Mouse (Mus musculus) splenic B cell, adult 2 months (primary cell): ENCODE results near the gene P4hb.
"Not testable (repeated sequence)": the region's sequence is repeated elsewhere in the genome, so short reads cannot be mapped to it uniquely, and the experiment has no call there.

ENCODE experiments used
- DNase-seq: peaks from one replicate; pipeline ENCODE4 v3.0.0-alpha.2; 2011; ENCODE audit warnings: low read depth, low spot score
- H3K27me3 ChIP-seq: 2 replicates; pipeline ENCODE4 v1.6.1; 2012; ENCODE audit warnings: mild to moderate bottlenecking, low read length, moderate library complexity, mixed read lengths; ENCODE audit not compliant: control insufficient read depth, poor library complexity, insufficient read depth, severe bottlenecking
- H3K36me3 ChIP-seq: 2 replicates; pipeline ENCODE4 v1.6.1; 2012; ENCODE audit warnings: mild to moderate bottlenecking, low read length, moderate library complexity, mixed read lengths; ENCODE audit not compliant: control insufficient read depth, poor library complexity, insufficient read depth, severe bottlenecking

The P4hb gene

DNA sequence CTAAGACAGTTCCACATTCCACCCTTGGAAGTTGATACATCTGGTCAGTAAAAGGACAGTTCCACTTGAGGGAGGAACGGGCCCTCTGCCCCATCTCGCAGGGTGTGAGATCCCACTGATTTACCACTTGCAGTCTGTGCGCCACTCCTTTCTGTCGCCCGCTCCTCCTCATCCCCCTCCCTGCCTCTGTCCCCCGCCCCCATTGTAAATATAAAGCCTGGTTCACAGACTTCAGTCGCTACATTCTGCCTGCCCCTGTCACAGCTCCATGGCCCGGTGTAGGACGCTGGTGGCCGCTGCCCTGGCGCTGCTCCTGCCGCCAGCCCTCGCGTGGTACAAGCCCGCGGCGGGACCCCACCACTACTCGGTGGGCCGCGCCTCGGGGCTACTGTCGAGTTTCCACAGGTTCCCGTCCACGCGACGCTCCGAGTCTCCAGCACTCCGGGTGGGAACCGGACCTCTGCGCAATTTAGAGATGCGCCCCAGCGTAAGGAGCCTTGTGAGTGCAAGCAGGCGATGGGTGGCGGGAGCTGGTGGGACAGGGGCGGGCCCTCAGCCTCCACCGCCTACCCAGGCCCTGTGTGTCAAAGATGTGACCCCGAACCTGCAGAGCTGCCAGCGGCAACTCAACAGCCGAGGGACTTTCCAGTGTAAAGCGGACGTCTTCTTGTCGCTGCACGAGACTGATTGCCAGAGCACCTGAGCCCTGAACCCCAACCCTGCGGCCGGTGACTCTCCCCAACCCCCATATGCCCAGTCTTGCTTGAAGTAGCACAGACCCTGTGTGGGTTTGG lies 35.4 kb upstream of the P4hb start, which contains the start of gene Npb:
Gene Npb (plus strand): TSS at position 237 of the 794 bp plus-strand sequence.
- Histone ChIP-seq H3K27me3 (no peaks in the 10 kb centered on the region), H3K36me3 (peaks cover 10% of the 10 kb centered on the region)
- DNase-seq: no peak

DNA sequence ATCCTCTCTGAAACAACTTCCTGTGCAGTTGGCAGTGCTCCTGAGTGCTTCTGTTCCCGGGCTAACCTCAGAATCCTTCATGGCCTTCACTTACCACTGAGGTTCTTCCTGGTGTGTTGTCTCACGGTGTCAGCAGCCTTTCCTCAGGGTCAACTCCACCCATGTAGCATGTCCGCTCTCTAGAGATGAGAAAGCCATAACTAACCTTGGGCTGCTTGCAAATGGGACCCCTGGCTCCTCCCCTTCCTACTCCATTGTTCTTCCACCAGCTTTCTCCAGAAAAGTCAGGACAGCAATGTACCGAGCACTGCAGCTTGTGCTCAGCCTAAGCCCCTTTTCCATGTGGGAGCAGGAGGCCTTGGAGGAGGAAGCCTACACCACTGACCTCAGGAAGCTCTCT lies 33.7 kb upstream of the P4hb start:
- H3K36me3 ChIP-seq: peaks cover 6% of the 10 kb centered on the region; the same call in 1 of the 2 replicates
- no peaks in the 10 kb centered on the region for H3K27me3 ChIP-seq
- DNase-seq: no peak

DNA sequence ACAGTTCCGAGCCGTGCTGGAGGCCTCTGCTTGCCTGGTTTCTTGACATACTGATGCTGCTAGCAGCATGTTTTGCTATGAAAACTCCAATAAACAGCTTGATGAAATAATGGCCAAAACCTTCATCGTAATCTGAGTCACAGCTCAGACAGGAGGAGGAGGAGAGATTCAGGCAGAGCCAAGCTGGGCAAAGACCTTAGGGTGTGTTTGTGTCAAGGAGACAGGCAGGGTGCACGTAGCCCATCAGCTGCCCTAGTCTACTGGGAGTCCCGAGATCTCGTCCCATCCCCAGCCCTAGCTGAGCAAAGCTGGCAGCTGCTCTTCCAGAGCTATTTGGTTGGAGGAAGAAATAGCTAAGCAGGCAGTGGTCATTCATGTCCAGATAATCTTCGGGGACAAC lies 32.6 kb upstream of the P4hb start:
- Histone ChIP-seq H3K27me3 (no peaks in the 10 kb centered on the region), H3K36me3 (peaks cover 6% of the 10 kb centered on the region; the same call in 1 of the 2 replicates)
- DNase-seq: no peak

DNA sequence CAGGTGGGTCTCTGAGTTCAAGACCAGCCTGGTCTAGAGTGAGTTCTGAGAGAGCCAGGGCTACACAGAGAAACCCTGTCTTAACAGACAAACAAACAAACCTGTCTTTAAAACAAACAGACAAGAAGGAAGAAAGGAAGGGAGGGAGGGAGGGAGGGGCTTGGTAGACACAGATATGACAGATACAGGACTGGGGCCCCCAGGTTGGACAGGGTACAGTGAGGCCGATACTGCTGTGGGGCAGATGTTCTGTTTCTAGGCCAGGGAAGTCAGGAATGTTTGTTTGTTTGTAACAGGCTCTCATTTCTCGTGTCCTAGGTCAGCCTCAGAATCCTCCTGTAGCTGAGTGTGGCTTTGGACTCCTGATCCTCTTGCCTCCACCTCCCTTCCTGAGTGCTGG lies 30.5 kb upstream of the P4hb start:
- DNase-seq: no peak
- H3K36me3 ChIP-seq: peaks cover 6% of the 10 kb centered on the region
- H3K27me3 ChIP-seq: no peaks in the 10 kb centered on the region

DNA sequence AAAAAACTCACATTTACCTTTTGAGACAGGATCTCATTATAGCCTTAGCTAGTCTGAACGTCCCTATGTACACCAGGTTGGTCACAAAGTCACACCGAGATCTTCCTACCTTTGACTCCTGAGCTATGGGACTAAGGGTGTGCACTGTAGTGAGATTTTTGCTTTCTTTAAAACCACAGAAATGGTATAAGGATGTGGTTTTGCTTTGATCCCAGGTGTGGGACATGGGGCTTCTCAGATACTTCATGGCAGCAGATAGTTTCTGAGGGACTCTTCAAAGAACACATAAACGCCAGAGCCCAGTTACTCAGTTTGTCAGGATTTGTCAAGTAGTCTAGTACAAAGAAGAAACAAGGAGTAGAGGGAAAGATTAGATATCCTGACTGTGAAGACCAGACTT lies 27.7 kb upstream of the P4hb start:
- Histone ChIP-seq H3K36me3 (peaks cover 7% of the 10 kb centered on the region), H3K27me3 (no peaks in the 10 kb centered on the region)
- no peak for DNase-seq

DNA sequence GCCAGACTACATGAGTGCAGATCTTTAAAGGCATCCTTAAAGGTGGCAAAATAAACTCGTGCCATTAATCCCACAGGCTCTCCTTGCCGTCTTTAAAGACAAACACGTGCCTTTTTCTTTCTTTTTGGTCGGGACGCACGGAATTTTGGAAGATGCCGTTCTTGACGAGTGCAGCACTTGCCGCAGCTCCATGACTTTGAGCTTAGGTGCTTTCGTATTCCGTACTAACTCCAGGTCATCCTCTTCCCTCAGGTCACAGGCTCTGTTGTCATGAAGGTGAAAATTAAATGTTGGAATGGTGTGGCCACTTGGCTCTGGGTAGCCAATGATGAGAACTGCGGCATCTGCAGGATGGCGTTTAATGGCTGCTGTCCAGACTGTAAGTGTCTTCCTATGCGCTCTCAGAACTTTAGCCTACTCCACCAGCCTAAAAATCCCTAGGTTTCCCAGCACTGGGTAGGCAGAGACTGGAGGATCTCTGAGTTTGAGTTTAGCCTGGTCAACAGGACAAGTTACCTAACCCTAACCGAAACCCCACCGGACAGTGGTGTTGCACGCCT lies 26.0 kb upstream of the P4hb start:
- DNase-seq: no peak
- peaks cover 6% of the 10 kb centered on the region for H3K36me3 ChIP-seq

DNA sequence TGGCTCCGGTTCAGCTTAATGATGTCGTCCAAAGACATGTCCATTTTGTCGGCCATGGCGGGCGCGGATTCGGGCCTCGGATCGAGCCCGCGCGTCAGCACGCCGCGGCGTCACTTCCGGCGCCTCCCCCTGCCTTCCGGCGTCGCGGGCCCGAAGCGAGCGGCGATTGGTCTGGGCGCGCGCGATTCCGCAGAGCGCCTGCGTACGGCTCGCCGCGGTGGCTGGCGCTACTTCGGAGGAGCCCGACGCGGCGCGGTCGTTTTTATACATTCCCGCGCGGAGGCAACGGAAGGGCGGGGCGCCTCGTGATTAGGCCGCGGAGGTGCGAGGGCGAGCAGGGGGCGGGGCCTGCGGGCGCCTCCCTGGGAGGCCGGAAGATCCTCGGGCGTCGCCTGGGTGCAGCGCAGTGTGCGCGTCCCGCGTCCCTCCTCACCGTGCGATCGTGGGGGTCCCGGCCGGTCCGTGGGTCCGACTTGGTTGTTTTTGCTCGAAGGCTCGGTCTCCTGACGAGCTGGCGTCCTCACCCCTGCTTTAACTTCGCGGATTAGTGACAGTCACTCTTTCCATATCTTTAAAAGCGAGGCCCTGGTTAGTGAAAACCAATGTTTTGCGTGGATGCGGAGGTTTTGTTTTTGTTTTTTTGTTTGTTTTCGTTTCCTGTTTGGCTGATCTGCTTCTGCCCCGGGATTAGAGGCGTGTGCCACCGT lies 25.4 kb upstream of the P4hb start, which contains the start of the genes Alyref and Anapc11:
Gene Alyref (minus strand): TSS at position 83 of the 707 bp plus-strand sequence.
Gene Anapc11 (plus strand): TSS at position 139 of the 707 bp plus-strand sequence.
- peak; percentile 98 for DNase-seq
- Histone ChIP-seq H3K27me3 (no peaks in the 10 kb centered on the region), H3K36me3 (peaks cover 6% of the 10 kb centered on the region)

More for the DNA sequence above, 26.0 kb upstream of the P4hb start:
- H3K27me3 ChIP-seq: no peaks in the 10 kb centered on the region

DNA sequence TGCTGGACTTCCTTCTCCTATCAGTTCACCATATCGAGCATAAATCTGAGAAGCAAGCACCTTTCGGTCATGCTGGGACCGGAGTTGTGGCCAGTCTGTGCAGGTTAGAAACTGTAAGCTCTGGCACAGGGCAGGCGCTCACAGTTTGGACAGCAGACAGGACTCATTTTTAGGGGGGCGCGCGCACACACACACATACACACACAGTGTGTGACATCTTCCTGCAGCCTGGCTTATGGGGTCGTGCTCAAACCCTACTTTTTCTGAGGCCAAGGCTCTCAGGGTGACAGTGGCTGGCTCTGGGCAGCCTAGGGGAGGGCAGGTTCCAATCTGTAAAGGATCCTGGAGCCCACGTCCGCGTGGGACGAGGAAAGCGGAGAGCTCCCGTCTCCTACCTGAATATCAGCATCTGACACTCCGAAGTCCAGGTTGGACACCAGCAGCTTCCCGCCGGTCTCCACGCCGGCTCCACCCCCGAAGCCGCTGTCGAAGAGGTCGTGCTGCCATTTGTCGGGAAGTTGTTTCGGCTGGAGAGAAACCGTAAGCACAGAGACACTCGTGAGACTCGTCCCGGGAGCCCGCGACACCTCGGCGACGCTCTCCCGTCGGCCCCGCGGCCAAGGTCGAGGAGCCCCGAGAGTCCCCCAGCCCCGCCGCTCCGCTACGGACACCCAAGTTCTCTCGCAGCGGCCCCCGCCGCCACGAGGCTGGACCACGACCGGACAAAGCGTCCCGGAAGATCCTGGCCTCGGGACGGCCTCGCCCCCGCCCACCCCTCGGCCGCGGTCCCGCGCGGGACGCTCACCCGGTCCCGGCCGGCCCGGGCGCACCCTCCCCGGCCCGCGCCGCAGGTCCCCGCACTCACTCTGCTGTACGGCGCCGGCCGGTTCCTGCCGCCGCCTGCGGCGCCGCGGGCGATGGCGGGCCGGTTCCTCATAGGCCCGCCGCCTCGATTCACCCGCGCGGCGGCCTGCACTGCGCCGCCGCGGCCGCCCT lies 24.5 kb upstream of the P4hb start:
- peak; percentile 30 for DNase-seq
- peaks cover 6% of the 10 kb centered on the region for H3K36me3 ChIP-seq

DNA sequence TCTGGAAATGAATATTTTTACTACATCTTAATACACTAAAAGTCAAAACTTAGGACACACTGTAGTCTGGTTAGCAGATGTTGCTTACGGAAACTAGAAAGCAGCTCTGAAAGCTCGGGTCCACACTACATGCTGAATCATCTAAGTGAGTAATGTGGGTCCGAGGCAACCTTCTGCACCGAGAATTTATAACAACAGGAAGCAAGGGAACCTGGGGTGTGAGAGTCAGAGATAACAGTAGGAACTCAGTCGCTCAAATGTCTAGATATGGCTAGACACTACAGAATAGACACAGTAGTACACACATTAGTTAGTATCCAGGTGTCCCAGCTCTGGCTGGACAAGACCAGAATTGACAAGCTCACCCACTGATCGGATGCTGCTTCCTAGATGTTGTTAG lies 15.5 kb upstream of the P4hb start:
- no peak for DNase-seq
- Histone ChIP-seq H3K36me3 (peaks cover 4% of the 10 kb centered on the region; the same call in 1 of the 2 replicates), H3K27me3 (no peaks in the 10 kb centered on the region)

More for the DNA sequence above, 24.5 kb upstream of the P4hb start:
- no peaks in the 10 kb centered on the region for H3K27me3 ChIP-seq

DNA sequence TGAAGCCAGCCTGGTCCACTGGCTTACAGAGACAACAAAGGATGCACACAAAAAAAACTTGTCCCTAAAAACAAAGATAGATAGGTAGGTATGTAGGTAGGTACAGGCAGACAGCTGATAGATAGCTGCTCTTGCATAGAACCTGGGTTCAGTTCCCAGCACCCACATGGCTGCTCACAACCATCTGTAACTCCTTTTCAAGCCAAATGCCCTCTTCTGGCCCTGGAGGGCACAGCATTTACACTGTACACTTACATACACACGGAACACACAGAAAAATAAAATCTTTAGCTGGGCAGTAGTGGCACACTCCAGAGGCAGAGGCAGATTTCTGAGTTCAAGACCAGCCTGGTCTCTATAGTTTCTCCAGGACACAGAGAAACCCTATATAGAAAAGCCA lies 10.9 kb upstream of the P4hb start:
- DNase-seq: no peak
- Histone ChIP-seq H3K36me3 (peaks cover 11% of the 10 kb centered on the region), H3K27me3 (no peaks in the 10 kb centered on the region)

DNA sequence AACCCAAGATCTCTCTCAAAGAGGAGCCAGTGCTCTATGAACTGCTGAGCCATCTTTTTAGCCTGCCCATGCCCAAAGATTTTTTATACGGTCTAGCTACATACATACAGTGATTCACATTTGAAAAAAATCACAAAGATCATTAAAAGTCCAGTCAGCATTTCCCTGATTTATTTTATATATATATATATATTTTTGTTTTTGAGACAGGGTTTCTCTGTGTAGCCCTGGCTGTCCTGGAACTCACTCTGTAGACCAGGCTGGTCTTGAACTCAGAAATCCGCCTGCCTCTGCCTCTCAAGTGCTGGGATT lies 9.9 kb upstream of the P4hb start:
- not testable (repeated sequence) for DNase-seq, H3K27me3 ChIP-seq
- peaks cover 17% of the 10 kb centered on the region for H3K36me3 ChIP-seq

DNA sequence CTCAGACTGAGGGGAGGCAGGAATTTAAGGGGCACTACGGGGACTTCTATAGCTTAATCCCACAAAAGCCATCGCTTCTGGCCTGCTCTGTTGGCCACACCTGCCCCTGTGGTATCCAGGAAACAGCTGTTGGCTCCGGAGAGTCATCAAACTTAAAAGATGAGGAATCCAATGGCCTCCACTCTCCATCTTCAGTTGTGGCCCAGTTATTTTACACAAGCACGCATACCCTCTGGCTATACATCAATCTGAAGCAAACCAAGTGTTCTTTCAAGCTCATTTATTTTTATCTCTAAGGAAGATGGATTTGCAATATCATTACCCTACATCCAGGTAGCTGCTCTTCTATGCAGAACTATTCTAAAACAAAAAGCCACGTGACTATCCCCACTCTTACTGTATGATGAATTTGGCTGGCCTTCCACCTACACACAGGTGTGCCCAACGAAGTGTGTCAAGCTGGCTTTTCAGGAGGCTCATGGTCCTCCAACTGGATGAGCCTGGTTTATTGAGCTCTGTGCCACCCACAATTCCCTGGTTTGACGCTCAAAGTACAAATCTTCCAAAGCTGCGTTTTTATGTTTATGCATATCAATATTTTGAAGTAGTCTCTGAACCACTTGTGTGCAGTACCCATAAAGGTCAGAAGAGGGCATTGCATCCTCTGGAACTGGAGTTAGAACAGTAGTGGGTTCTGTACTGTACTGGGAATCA lies 9.4 kb upstream of the P4hb start:
- H3K36me3 ChIP-seq: peaks cover 20% of the 10 kb centered on the region
- no peaks in the 10 kb centered on the region for H3K27me3 ChIP-seq
- peak; percentile 76 for DNase-seq

DNA sequence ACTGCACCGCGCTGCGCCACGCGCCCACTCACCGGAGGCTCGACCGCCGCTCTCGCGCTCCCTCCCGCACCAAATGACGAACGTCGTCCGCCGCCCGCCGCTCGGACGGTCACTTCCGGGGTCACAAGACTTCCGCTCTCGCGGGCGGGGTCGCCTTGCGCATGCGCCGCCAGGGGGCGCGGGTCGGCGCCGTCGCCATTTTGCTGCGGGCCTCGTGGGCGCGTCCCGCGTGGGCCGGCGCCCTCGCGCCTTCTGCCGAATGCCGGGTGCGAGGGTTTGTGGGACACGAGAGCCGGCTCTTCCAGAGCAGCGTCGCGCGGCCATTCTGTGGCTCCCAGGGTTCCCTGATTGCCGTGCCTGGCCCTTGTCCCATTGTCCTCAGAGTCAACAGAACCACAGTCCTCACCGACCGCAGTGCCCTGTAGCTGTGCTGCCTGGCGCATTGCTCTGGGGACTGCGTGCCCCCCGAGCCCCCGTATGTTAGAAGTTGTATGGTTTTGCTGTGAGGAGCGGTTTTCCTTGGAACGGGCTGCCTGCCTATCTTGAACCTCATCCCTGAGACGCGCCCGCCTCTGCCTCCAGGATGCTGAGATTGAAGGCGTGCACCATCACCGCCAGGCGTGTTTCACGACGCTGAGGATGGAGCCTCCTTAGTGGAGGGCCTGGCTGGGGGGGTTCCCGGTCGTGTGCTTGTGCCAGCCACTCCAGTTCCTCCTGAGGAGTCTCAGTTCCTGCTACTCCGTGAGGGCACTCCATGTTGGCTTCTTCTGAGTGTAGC lies 8.6 kb upstream of the P4hb start, which contains the start of gene Arhgdia:
Gene Arhgdia (minus strand): TSS at position 135 of the 778 bp plus-strand sequence.
- peaks cover 20% of the 10 kb centered on the region for H3K36me3 ChIP-seq
- DNase-seq: peak; percentile 94
- no peaks in the 10 kb centered on the region for H3K27me3 ChIP-seq
